Mouse (Mus musculus) heart, embryonic 16.5 days (tissue): ENCODE results near the gene Megf9. TPM values are rescaled to one million over a fixed set of nuclear protein-coding genes. Genes with fewer than 3 reads are reported as not detected.

Experiments
- ATAC-seq: fragments of 200-750 bp; cut with Nextera tagmentation; replicated peaks from 2 replicates; pipeline ENCODE4 v1.8.0; 2017; ENCODE audit warnings: moderate number of reproducible peaks; ENCODE audit not compliant: insufficient read depth, low FRiP score; ENCODE audit errors: extremely low read depth
- H3K27ac ChIP-seq: fragments of 300-500 bp; sonication (generic); 2 replicates; pipeline ENCODE4 v1.5.1; 2014; ENCODE audit warnings: mild to moderate bottlenecking, low read length, control low read depth, moderate library complexity
- H3K27me3 ChIP-seq: fragments of 300-500 bp; sonication (generic); 2 replicates; pipeline ENCODE4 v1.6.1; 2014; ENCODE audit warnings: low read length, mixed read lengths; ENCODE audit not compliant: control insufficient read depth, insufficient read depth
- H3K36me3 ChIP-seq: fragments of 300-500 bp; sonication (generic); 2 replicates; pipeline ENCODE4 v1.6.1; 2014; ENCODE audit not compliant: control insufficient read depth, insufficient read depth
- H3K4me1 ChIP-seq: fragments of 300-500 bp; sonication (generic); 2 replicates; pipeline ENCODE4 v1.6.1; 2014; ENCODE audit warnings: low read length, mixed read lengths; ENCODE audit not compliant: control insufficient read depth, insufficient read depth
- H3K4me2 ChIP-seq: fragments of 300-500 bp; sonication (generic); 2 replicates; pipeline ENCODE4 v1.6.1; 2014; ENCODE audit warnings: low read depth, mild to moderate bottlenecking, control low read depth, low read length
- H3K4me3 ChIP-seq: fragments of 300-500 bp; sonication (generic); 2 replicates; pipeline ENCODE4 v1.5.1; 2014; ENCODE audit warnings: mild to moderate bottlenecking, control low read depth, low read length
- H3K9ac ChIP-seq: fragments of 300-500 bp; sonication (generic); 2 replicates; pipeline ENCODE4 v1.6.1; 2014; ENCODE audit warnings: low read length, control low read depth
- H3K9me3 ChIP-seq: fragments of 300-500 bp; sonication (generic); replicated peaks from 2 replicates; pipeline ENCODE4 v1.6.1; 2016; ENCODE audit warnings: low read length; ENCODE audit not compliant: control insufficient read depth
- WGBS: fragments of 180-500 bp; shearing (Covaris S2); extraction: QIAGEN DNeasy Blood & Tissue Kit; methylation state at CpG from one replicate; pipeline ENCODE4 v1.1.7; 2014; 5-methylcytosine and 5-hydroxymethylcytosine counted together
- polyA plus RNA-seq: library from polyadenylated mRNA; unstranded; fragments of >200 nt; fragmentation: Nextera tagmentation; extraction: Ambion mirVana; gene quantifications from 2 replicates; pipeline ENCODE4 v1.2.1, GENCODE M21; 2015

Megf9 gene
- polyA plus RNA-seq, 1 experiment from 2014 or later = 3.8 TPM

DNA sequence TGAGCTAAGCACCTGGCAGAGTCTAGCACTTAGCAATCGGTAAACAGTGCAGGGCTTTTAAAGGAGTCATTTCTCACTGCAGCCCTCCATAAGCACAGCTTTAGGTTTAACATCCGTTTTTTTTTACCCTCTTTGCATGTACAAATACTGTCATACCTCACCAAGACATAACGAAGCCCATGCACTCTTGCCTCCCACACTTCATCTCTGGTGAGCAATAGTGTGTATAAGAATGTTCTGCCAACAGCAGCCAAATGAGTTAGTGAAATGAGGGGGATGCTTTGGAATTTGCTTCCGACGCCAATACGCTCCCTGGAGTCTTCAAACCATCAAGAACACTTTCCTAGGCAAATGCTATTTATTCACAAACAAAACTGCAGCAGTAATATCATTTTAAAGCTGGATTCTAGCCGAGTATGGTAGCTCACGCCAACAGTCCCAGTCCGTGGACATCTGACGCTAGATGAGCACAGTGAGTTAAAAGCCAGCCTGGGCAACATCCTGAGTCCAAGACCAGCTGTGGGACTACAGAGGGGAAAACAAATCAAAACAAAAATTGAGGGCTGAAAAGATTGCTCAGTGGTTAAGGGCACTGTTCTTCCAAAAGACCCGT, 142.9 kb downstream of the Megf9 start:
- peaks cover 3% of the 10 kb centered on the region; the same call in 1 of the 2 replicates for H3K36me3 ChIP-seq
- no peak overlapping the region for H3K9ac ChIP-seq
- 73% methylated on average over 11 of the region's 11 CpGs for WGBS
- no peak overlapping the region for H3K4me3 ChIP-seq
- H3K9me3 ChIP-seq = 0 out of 2 replicates have a peak, but pooled peaks cover 2% of the 10 kb centered on the region
- H3K27me3 ChIP-seq = no peaks in the 10 kb centered on the region
- no peaks in the 10 kb centered on the region; the same call in 1 of the 2 replicates for H3K4me1 ChIP-seq
- peak; percentile 32; the same call in 1 of the 2 replicates for ATAC-seq
- peak overlapping the region; percentile 46 for H3K27ac ChIP-seq
- no peak overlapping the region for H3K4me2 ChIP-seq

DNA sequence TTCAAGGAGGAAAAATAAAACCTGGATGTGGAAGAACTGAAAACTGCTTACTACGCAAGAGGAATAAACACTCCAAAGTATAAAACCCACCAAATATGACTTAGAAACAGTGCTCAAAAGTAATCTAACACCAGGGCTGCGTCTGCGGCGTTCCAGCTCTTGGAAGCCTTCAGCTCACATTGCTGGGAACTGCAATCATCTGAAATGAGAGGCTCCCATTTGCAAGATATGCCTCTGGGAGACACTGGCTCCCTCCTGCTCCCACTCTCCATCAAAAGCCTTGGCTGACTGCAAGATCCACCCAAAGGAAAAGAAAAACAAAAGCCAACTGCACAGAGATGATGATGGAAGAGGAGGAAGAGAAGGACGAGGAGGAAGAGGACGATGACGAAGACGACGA, 143.7 kb downstream of the Megf9 start:
- H3K4me1 ChIP-seq = no peaks in the 10 kb centered on the region; the same call in 1 of the 2 replicates
- WGBS = 77% methylated on average over 9 of the region's 9 CpGs
- ATAC-seq = no peak
- H3K27me3 ChIP-seq = no peaks in the 10 kb centered on the region
- H3K9me3 ChIP-seq = 0 out of 2 replicates have a peak, but pooled peaks cover 2% of the 10 kb centered on the region
- H3K4me3 ChIP-seq = no peak overlapping the region
- peak overlapping the region; percentile 46 for H3K27ac ChIP-seq
- no peak overlapping the region for H3K9ac ChIP-seq
- peaks cover 3% of the 10 kb centered on the region; the same call in 1 of the 2 replicates for H3K36me3 ChIP-seq
- H3K4me2 ChIP-seq = no peak overlapping the region

DNA sequence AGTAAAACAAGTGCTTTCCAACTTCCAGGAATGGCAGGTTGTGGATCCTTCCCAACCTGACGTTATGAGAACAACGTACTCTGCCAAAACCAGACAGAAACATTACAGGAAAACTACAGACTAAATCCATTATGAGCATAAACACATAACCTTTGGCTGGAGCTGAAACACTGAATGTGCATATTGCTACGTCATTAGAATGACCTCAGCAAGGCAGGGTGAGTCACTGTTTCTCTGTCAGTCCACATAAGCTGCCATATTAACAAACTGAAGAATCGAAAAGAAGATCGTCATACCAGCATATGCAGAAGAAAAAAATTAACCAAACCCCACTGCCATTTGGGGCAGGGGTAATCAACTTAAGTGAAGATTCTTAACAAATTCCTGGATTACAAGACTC, 148.6 kb downstream of the Megf9 start:
- H3K27ac ChIP-seq = no peak overlapping the region
- H3K4me3 ChIP-seq = no peak overlapping the region
- 90% methylated on average over 5 of the region's 5 CpGs for WGBS
- H3K4me1 ChIP-seq = no peaks in the 10 kb centered on the region
- no peak for ATAC-seq
- no peak overlapping the region for H3K9ac ChIP-seq
- H3K4me2 ChIP-seq = no peak overlapping the region
- H3K36me3 ChIP-seq = no peaks in the 10 kb centered on the region
- no peaks in the 10 kb centered on the region for H3K27me3 ChIP-seq
- no peaks in the 10 kb centered on the region for H3K9me3 ChIP-seq

GRCm38 (mm10) chr4:70377359-70377758, 157.4 kb downstream of the Megf9 start:
- no peak overlapping the region for H3K27ac ChIP-seq
- 82% methylated on average over 4 of the region's 4 CpGs for WGBS
- H3K9me3 ChIP-seq = no peaks in the 10 kb centered on the region
- no peaks in the 10 kb centered on the region for H3K27me3 ChIP-seq
- H3K36me3 ChIP-seq = no peaks in the 10 kb centered on the region
- H3K4me2 ChIP-seq = no peak overlapping the region
- H3K9ac ChIP-seq = no peak overlapping the region
- no peaks in the 10 kb centered on the region for H3K4me1 ChIP-seq
- H3K4me3 ChIP-seq = no peak overlapping the region
- no peak for ATAC-seq

Other genes with a start within 250 kb of the Megf9 start
- gene Cdk5rap2, start 124.6 kb downstream of the Megf9 start, polyA plus RNA-seq = 9.8 and 12.4 TPM in 2 replicates